Mouse (Mus musculus): Measurements from ENCODE around the gene Wdr41.

Gene Wdr41

GRCm38 (mm10) chr13:94976219-94977186 is at the start of gene Wdr41:
Gene Wdr41, plus strand, starts transcription at chr13:94976344.
- peak; percentile 94 for DNase-seq

GRCm38 (mm10) chr13:94928086-94928485 is 48.1 kb upstream of the Wdr41 start:
- no peak for DNase-seq

DNA sequence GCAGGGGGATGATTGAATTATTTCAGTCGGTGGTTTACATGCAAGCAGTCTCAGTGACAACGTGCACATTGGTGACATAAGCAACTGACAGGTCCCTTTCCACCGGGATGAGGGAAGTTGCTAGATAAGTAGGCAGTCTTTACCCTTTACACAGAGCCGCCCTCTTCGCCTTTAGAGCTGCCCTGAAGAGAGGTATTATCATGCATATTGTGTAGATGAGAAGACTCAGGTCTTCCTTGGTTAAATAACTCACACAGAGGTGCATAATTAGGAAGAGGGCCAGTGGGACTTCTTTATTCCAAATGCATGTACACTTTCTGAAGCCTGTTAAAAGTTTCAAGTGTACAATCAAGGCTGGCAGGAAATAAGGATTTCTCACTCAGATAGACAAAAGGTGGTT is 37.7 kb upstream of the Wdr41 start:
- no peak for DNase-seq

DNA sequence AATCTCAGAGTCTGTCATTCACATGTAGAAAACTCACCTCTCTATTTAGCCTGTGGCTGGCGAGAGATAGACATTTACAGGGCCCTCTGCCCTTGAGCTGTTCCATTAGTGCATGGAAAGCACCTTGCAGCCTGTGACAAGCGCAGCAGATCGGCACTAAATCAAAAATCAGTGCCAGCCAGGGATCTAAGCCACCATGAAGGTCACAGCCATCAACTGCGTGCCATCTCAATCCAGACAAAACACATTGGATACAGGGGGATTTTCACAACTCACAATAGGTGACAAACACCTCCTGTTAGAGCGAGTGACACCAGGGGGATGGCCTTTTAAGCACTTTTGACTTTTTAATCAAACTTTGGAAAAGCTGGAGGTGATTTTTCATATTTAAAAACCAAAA is 36.0 kb upstream of the Wdr41 start:
- DNase-seq, result no peak

- peak; percentile 76 for DNase-seq
Observed at GRCm38 (mm10) chr13:94941230-94941629, 34.9 kb upstream of the Wdr41 start.

- no peak for DNase-seq
Observed at GRCm38 (mm10) chr13:94955941-94956340, 20.2 kb upstream of the Wdr41 start.

DNA sequence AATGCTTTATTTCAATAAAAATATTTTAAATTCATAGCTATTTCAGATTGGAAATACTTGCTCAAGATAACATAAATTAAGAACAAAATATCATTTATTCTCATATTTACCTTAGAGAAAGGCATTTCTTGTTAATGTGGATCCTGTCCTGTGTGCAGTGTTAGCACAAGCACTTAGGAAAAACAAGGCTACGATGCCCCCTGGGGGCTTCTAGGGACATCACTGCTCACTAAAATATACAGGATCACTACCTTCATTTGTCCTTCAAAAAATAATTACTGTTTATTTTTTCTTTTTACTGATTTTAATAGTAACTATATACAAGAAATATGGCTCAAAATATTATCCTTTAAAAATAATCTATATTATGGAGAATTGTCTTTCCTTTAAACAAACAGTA is 18.2 kb upstream of the Wdr41 start:
- DNase-seq, result peak; percentile 21

DNA sequence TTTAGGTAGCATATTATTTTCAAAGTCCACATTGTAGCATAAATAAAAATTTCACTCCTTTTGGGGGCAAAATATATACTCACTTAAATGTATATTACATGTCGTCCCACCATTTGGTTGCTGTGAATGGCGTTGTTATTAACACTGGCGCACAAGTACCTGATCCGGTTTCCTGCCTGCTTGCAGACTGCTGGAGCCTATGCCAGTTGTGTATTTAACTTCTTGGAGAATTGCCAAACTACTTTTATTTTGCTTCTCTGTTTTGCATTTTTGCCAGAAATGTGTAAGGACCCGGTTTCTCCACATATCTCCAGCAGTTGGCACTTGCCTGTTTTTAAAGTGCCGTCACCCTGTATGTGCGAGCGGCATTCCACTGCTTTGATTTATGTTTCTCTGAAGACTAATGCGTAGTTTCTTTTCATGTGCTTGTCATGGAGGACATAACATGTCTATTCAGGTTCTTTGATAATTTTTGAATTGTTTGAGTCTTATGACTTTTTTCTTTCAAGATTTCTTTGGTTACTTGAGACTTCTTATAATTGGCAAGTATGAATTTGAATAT is 6.1 kb upstream of the Wdr41 start:
- DNase-seq, result no peak

GRCm38 (mm10) chr13:94975828-94976218 is 321 bp upstream of the Wdr41 start:
- DNase-seq, result no peak

DNA sequence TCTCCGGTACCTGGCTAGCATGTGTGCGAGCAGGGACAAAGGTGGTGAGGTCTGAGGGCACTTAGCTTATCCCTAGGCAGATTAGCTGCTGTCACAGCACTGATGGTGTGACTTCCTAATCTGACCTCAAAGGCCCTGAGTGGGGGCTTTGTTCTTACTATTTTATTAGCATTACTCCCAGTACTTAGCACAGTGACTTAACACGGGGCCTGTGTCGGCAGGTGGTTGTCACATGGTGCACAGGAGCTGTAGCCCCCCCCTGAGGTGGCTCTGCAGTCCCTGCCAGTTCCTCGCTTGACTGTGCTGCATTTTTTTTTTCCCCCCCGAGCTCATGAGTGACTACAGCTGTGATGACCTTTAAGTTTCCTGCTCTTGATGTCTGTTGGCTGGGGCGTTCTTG is 2.9 kb downstream of the Wdr41 start:
- no peak for DNase-seq

- no peak for DNase-seq
Observed at GRCm38 (mm10) chr13:94990516-94990915, 14.4 kb downstream of the Wdr41 start.

- no peak for DNase-seq
Observed at GRCm38 (mm10) chr13:95007281-95007680, 31.1 kb downstream of the Wdr41 start.

DNA sequence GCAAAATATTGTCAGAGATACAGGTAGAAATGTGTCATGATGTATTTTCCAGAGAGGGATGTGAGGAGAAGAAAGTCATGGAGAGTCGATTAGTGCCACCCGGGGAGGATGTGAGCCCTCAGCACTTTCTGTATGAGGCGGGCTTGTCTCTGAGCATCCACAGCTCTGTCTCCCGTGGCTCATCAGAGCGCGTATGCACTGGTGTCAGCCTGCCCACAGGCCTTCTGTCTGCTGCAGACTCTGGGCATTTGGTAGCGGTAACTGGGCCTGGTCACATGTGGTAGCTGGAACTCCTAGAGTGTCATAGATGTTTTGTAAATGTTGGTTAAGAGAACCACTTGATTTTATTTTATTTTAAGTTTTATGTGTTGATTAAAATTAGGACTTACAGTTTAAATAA is 33.1 kb downstream of the Wdr41 start:
- DNase-seq, result no peak

DNA sequence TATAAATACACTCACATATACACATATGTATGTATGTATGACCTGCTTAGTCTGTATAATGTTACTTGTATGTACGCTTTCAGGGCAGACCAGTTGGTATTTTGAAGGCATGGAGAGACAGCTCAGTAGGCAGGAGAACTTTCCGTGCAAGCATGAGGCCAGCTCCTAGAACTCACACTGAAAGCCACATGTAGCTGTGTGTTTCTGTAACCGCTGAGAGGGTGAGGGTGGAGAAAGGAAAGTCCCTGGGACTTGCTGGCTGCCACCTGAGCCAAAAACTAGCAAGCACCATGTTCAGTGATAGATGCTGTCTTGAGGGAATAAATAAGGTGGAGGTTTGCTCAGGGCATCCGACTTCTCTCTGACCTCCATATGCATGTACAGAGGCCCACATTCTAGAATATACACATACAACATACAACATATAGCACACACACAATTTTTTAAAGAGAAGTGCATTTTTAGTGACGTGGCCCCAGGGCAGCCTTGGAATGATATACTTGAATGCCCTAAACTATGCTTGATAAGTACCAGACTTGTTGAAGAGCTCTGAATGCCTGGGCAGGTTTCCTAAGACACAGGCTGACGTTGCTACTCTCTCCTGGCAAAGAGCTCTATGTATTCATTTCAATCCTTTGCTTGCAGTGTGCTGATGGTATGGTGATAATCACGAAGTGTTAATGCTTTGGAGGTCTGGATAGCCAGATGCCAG is 35.6 kb downstream of the Wdr41 start:
- no peak for DNase-seq

DNA sequence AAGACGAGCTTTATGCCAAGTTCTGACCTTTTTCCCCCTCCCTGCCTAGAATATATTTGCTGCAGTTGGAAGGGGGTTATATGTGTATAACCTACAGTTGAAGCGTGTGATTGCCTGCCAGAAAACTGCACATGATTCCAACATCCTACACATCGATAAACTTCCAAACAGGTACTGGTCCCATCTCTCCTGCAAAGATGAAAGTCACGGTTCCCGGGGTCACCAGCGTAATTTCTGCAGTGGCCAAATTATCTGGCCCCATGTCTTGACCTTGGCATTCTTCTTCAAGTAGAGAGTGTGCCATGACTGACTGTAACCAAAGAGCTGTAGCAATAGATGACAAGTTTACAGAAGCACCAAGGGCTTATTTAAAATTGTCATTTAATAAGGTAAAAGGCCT is 41.1 kb downstream of the Wdr41 start:
- DNase-seq, result no peak

DNA sequence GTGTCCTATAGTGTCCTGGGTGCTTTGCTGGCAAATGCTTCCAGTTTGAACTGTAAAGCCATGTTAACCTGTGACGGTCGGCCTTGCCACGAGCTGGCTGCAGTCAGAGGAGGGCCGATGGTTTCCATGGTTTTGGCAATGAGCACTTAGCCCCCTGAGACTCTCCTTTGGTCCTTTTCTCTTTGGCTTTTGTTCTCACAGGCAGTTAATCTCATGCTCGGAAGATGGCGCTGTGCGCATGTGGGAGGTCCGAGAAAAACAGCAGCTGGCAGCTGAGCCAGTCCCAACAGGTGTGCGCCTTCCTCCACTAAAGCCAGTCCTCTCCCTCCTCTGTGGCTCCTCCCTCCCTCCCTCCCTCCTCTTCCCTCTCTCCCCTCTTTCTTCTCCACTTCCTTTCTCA is 41.8 kb downstream of the Wdr41 start:
- DNase-seq, result peak; percentile 74

DNA sequence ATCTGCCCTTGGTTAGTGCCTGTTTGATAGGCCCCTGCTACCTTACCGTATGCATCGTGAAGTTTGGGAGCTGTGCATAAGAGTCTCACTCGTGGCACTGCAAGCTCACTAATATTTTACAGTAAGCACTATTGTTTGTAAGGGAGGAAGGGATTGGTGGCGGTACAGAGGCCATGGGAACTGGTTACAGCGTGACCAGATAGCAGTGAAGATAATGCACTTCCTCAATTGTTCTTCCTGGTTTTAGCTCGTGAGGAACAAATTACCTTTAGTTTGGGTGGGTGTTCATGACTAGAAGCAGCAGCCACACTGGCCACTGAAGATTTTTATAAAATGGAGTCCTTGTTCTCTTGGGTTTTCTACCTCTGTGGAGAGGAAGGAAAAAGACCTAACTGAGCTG is 43.2 kb downstream of the Wdr41 start:
- DNase-seq, result no peak

- DNase-seq, result no peak
Observed at GRCm38 (mm10) chr13:95020216-95020615, 44.1 kb downstream of the Wdr41 start.

DNA sequence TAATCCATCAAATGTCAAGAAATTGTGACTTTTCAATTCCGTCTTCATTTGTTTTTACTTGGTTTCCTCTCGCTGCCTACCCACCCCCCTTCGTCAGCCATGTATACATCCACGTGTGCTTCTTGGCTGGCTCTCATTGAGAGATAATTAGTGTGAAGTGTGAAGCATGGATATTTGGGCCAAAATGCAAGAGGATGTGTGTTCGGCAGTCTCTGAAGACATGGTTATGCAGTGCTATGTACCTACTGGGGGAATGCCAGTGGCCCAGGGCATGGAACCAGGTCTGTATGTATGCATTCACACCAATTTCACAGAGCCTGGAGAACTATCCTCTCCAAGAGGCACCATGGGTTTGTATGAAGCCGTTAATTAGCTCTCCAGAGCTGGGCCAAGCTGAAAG is 54.7 kb downstream of the Wdr41 start:
- no peak for DNase-seq

GRCm38 (mm10) chr13:95032127-95032831 is 56.1 kb downstream of the Wdr41 start:
- no peak for DNase-seq

- no peak for DNase-seq
Observed at GRCm38 (mm10) chr13:95032973-95033372, 56.8 kb downstream of the Wdr41 start.

DNA sequence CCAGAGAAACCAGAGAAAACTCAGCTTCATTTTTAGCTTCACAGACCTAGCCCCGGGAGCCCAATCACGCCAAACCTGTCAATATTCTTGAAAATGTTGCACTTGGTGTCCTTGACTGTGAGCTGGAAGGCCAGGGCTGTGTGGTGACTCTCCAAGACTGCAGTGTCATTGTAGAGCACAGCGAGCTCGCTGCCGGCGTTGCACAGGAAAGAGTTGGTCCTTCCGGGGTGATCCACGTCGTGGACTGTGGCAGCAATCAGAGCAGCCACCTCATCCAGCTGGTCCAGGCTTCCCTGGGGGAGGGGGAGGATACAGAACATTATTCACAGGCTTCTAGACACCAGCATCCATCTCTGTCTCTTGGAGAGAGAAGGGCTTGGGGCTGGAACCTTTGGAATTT is 58.0 kb downstream of the Wdr41 start:
- no peak for DNase-seq

- DNase-seq, result no peak
Observed at GRCm38 (mm10) chr13:95034715-95035114, 58.6 kb downstream of the Wdr41 start.
